Comparison of ENCODE assay signal across 8 mouse cellular contexts in genomic region chr10:79695231-79696128, GRCm38 (mm10). TPM values are rescaled to one million over a fixed set of nuclear protein-coding genes. Genes with fewer than 3 reads are reported as not detected.
DNase-seq lines count a peak whose midpoint lies in the region; ATAC-seq and TF ChIP-seq lines count a peak whose summit lies in the region.

No protein-coding gene starts in this region.

- no peak overlapping the region for H3K4me3 ChIP-seq in intestine, embryonic 16.5 days (ENCODE audit: low read length)
- H3K4me3 ChIP-seq in liver, embryonic 13.5 days (replicated peaks): no peak overlapping the region
- H3K4me3 ChIP-seq in neural tube, embryonic 13.5 days: no peak overlapping the region
- no peak overlapping the region for H3K4me3 ChIP-seq in thymus, adult 2 months (ENCODE audit: control insufficient read depth, insufficient read depth, low read length)

- TF ChIP-seq CTCF in thymus, adult 2 months (IDR thresholded peaks at IDR 0.05; ENCODE audit: borderline replicate concordance, control insufficient read depth, extremely low read depth, insufficient read depth, low read length, poor library complexity): peak; percentile 84; the same call in 1 of the 2 replicates

- peak; percentile 76 for DNase-seq in A20 (ENCODE audit: low read depth, low spot score)
- DNase-seq in Muller cell, postnatal 12 days (ENCODE audit: inconsistent ontology term): peak; percentile 68
- DNase-seq in cerebellum, postnatal 14 days: peak; percentile 88 to 93
- peak; percentile 66 to 83 for DNase-seq in gastrocnemius, postnatal 4 days (ENCODE audit: low spot score in 2 of 2)
- peak; percentile 69 for DNase-seq in liver, embryonic 13.5 days
- peak; percentile 73 for DNase-seq in thymus, adult 2 months

- H3K36me3 ChIP-seq in intestine, embryonic 16.5 days (ENCODE audit: control insufficient read depth, insufficient read depth, low read length): no peaks in the 10 kb centered on the region
- H3K36me3 ChIP-seq in liver, embryonic 13.5 days: no peaks in the 10 kb centered on the region
- H3K36me3 ChIP-seq in neural tube, embryonic 13.5 days: no peaks in the 10 kb centered on the region
- H3K36me3 ChIP-seq in thymus, adult 2 months (ENCODE audit: control insufficient read depth, insufficient read depth, low read length): no peaks in the 10 kb centered on the region

- 52% methylated on average over 13 of the region's 13 CpGs for WGBS in intestine, embryonic 16.5 days
- 62% methylated on average over 13 of the region's 13 CpGs for WGBS in liver, embryonic 13.5 days (ENCODE audit: insufficient replicate concordance)
- 65% methylated on average over 13 of the region's 13 CpGs for WGBS in neural tube, embryonic 13.5 days
- whole genome bisulfite sequencing in thymus, adult 2 months: 68% methylated on average over 13 of the region's 13 CpGs

- H3K9me3 ChIP-seq in intestine, embryonic 16.5 days (ENCODE audit: control insufficient read depth, low read length): no peaks in the 10 kb centered on the region
- 0 out of 2 replicates have a peak, but pooled peaks cover 4% of the 10 kb centered on the region for H3K9me3 ChIP-seq in liver, embryonic 13.5 days (replicated peaks)
- no peaks in the 10 kb centered on the region for H3K9me3 ChIP-seq in neural tube, embryonic 13.5 days

- peak overlapping the region; percentile 5; the same call in 1 of the 2 replicates for H3K9ac ChIP-seq in intestine, embryonic 16.5 days (ENCODE audit: low read depth, low read length)
- no peak overlapping the region for H3K9ac ChIP-seq in liver, embryonic 13.5 days
- 0 out of 2 replicates have a peak overlapping the region, but pooled peaks have one; percentile 3 for H3K9ac ChIP-seq in neural tube, embryonic 13.5 days

- H3K4me2 ChIP-seq in intestine, embryonic 16.5 days (ENCODE audit: low read depth, low read length): no peak overlapping the region
- H3K4me2 ChIP-seq in liver, embryonic 13.5 days: no peak overlapping the region
- H3K4me2 ChIP-seq in neural tube, embryonic 13.5 days: no peak overlapping the region

- no peak for TF ChIP-seq POLR2A in thymus, adult 2 months (IDR thresholded peaks at IDR 0.05; ENCODE audit: control insufficient read depth, extremely low read depth, insufficient read depth, low read length, poor library complexity)

- H3K4me1 ChIP-seq in intestine, embryonic 16.5 days (ENCODE audit: control insufficient read depth, insufficient read depth, low read length): peaks cover 30% of the 10 kb centered on the region
- peaks cover 11% of the 10 kb centered on the region for H3K4me1 ChIP-seq in liver, embryonic 13.5 days (replicated peaks)
- H3K4me1 ChIP-seq in neural tube, embryonic 13.5 days (replicated peaks): no peaks in the 10 kb centered on the region
- 0 out of 2 replicates have a peak, but pooled peaks cover 4% of the 10 kb centered on the region for H3K4me1 ChIP-seq in thymus, adult 2 months (replicated peaks; ENCODE audit: control insufficient read depth, insufficient read depth, low read length)

- ATAC-seq in intestine, embryonic 16.5 days: peak; percentile 34
- ATAC-seq in liver, embryonic 13.5 days (ENCODE audit: low read depth): peak; percentile 64
- 0 out of 2 replicates have a peak, but pooled peaks have one; percentile 19 for ATAC-seq in neural tube, embryonic 13.5 days (ENCODE audit: low read depth)

- no peaks in the 10 kb centered on the region for H3K27me3 ChIP-seq in intestine, embryonic 16.5 days (replicated peaks; ENCODE audit: control insufficient read depth, insufficient read depth, low read length)
- no peaks in the 10 kb centered on the region for H3K27me3 ChIP-seq in liver, embryonic 13.5 days
- no peaks in the 10 kb centered on the region for H3K27me3 ChIP-seq in neural tube, embryonic 13.5 days
- H3K27me3 ChIP-seq in thymus, adult 2 months (ENCODE audit: control insufficient read depth, insufficient read depth, low read length): no peaks in the 10 kb centered on the region

- peak overlapping the region; percentile 95 for H3K27ac ChIP-seq in intestine, embryonic 16.5 days (ENCODE audit: low read length)
- H3K27ac ChIP-seq in liver, embryonic 13.5 days: no peak overlapping the region
- H3K27ac ChIP-seq in neural tube, embryonic 13.5 days (replicated peaks): no peak overlapping the region
- H3K27ac ChIP-seq in thymus, adult 2 months (ENCODE audit: control insufficient read depth, insufficient read depth, low read length): no peak overlapping the region

RNA-seq across cellular contexts. Expression of gene Gzmm, which starts 6.7 kb away (rescaled TPM):
- 1 to 10 TPM; 2.5 to 3.8 TPM for total RNA-seq in gastrocnemius, postnatal 4 days (2021)
- polyA plus RNA-seq in intestine, embryonic 16.5 days (2015; fragmentation: Nextera tagmentation; extraction: Ambion mirVana): 0.21 and 0.56 TPM in 2 replicates
- polyA plus RNA-seq in liver, embryonic 13.5 days (2015; fragmentation: Nextera tagmentation; extraction: Ambion mirVana): 0.22 and 0.32 TPM in 2 replicates
- 0.69 and 1.5 TPM in 2 replicates for polyA plus RNA-seq in neural tube, embryonic 13.5 days (2015; fragmentation: Nextera tagmentation; extraction: Ambion mirVana)
- polyA plus RNA-seq in thymus, adult 2 months (2012; rRNA removed): 0.57 and 1.2 TPM in 2 replicates

RNA-seq across cellular contexts. Expression of gene Bsg, which starts 8.8 kb away (rescaled TPM):
- 100 to 1,000 TPM; 390 to 392 TPM for total RNA-seq in gastrocnemius, postnatal 4 days (2021)
- 1,158 and 1,189 TPM in 2 replicates for polyA plus RNA-seq in intestine, embryonic 16.5 days (2015; fragmentation: Nextera tagmentation; extraction: Ambion mirVana)
- polyA plus RNA-seq in liver, embryonic 13.5 days (2015; fragmentation: Nextera tagmentation; extraction: Ambion mirVana): 903 and 946 TPM in 2 replicates
- polyA plus RNA-seq in neural tube, embryonic 13.5 days (2015; fragmentation: Nextera tagmentation; extraction: Ambion mirVana): 750 and 762 TPM in 2 replicates
- 345 and 396 TPM in 2 replicates for polyA plus RNA-seq in thymus, adult 2 months (2012; rRNA removed)

RNA-seq across cellular contexts. Expression of gene Cdc34, which starts 13.5 kb away (rescaled TPM):
- total RNA-seq in gastrocnemius, postnatal 4 days (2021): 100 to 1,000 TPM; 307 to 315 TPM
- polyA plus RNA-seq in intestine, embryonic 16.5 days (2015; fragmentation: Nextera tagmentation; extraction: Ambion mirVana): 120 and 128 TPM in 2 replicates
- 164 and 166 TPM in 2 replicates for polyA plus RNA-seq in liver, embryonic 13.5 days (2015; fragmentation: Nextera tagmentation; extraction: Ambion mirVana)
- polyA plus RNA-seq in neural tube, embryonic 13.5 days (2015; fragmentation: Nextera tagmentation; extraction: Ambion mirVana): 98.3 and 98.7 TPM in 2 replicates
- polyA plus RNA-seq in thymus, adult 2 months (2012; rRNA removed): 309 and 321 TPM in 2 replicates

RNA-seq across cellular contexts. Expression of gene Hcn2, which starts 21.0 kb away (rescaled TPM):
- total RNA-seq in gastrocnemius, postnatal 4 days (2021): under 1 TPM; 0.96 TPM
- 0.04 TPM in 1 of 2 replicates, not detected in the other for polyA plus RNA-seq in intestine, embryonic 16.5 days (2015; fragmentation: Nextera tagmentation; extraction: Ambion mirVana)
- polyA plus RNA-seq in liver, embryonic 13.5 days (2015; fragmentation: Nextera tagmentation; extraction: Ambion mirVana): not detected in 2 replicates
- polyA plus RNA-seq in neural tube, embryonic 13.5 days (2015; fragmentation: Nextera tagmentation; extraction: Ambion mirVana): 0.78 and 0.83 TPM in 2 replicates
- polyA plus RNA-seq in thymus, adult 2 months (2012; rRNA removed): 3.1 and 4.7 TPM in 2 replicates

RNA-seq across cellular contexts. Expression of gene Tpgs1, which starts 26.3 kb away (rescaled TPM):
- total RNA-seq in gastrocnemius, postnatal 4 days (2021): 10 to 100 TPM; 21.2 to 21.6 TPM
- polyA plus RNA-seq in intestine, embryonic 16.5 days (2015; fragmentation: Nextera tagmentation; extraction: Ambion mirVana): 56.8 and 64.4 TPM in 2 replicates
- polyA plus RNA-seq in liver, embryonic 13.5 days (2015; fragmentation: Nextera tagmentation; extraction: Ambion mirVana): 25.3 and 27.5 TPM in 2 replicates
- 82.3 and 90.2 TPM in 2 replicates for polyA plus RNA-seq in neural tube, embryonic 13.5 days (2015; fragmentation: Nextera tagmentation; extraction: Ambion mirVana)
- 92.1 and 92.3 TPM in 2 replicates for polyA plus RNA-seq in thymus, adult 2 months (2012; rRNA removed)
